ENCODE assay signal across 10 mouse cellular contexts in the genomic region with DNA sequence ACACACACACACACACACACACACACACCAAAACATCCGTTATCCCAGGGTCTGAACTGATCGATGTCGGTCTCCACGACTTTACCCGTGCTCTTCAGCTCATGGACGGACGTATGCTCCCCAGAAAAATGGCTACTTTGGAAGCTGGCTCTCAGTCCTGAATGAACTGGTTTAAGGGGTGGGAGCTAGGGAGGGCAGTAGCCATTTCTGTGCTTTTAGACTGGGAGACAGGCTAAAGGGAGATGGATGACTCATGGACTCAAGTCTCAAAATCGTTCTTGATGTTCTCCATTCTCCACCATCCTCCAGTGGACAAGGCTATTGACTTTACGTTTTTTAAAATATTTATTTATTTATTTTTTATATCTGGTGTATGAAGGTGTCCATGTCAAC. TPM values are rescaled to one million over a fixed set of nuclear protein-coding genes. Genes with fewer than 3 reads are reported as not detected.
DNase-seq lines count a peak whose midpoint lies in the region; ATAC-seq and TF ChIP-seq lines count a peak whose summit lies in the region.
"Had no signal": no experiment of that assay in that cellular context is flagged by ENCODE, and none has a peak within 500 bp of the region (broad histone marks: within the 10 kb centered on the region; RNA-seq: fewer than 3 reads in every experiment).

No protein-coding gene starts in this region.

- peak overlapping the region; percentile 71 for H3K9ac ChIP-seq in kidney, postnatal 0 days (ENCODE audit: low read depth, low read length)
- peak overlapping the region; percentile 73; the same call in 1 of the 2 replicates for H3K9ac ChIP-seq in hindbrain, embryonic 15.5 days
- no peak overlapping the region for H3K9ac ChIP-seq in neural tube, embryonic 12.5 days

- no peak overlapping the region for H3K27ac ChIP-seq in kidney, postnatal 0 days
- no peak overlapping the region for H3K27ac ChIP-seq in cortical plate, adult 2 months (ENCODE audit: insufficient read depth, low read length)
- H3K27ac ChIP-seq in hindbrain, embryonic 15.5 days (replicated peaks), result peak overlapping the region; percentile 82
- H3K27ac ChIP-seq in neural tube, embryonic 12.5 days, result no peak overlapping the region
- no peak overlapping the region for H3K27ac ChIP-seq in gastrocnemius, adult 2 months

- no peaks in the 10 kb centered on the region for H3K9me3 ChIP-seq in kidney, postnatal 0 days (replicated peaks; ENCODE audit: low read length)
- H3K9me3 ChIP-seq in hindbrain, embryonic 15.5 days, result no peaks in the 10 kb centered on the region
- no peaks in the 10 kb centered on the region for H3K9me3 ChIP-seq in neural tube, embryonic 12.5 days

- no peaks in the 10 kb centered on the region for H3K36me3 ChIP-seq in kidney, postnatal 0 days (ENCODE audit: insufficient read depth, low read length)
- H3K36me3 ChIP-seq in hindbrain, embryonic 15.5 days, result peaks cover 10% of the 10 kb centered on the region; the same call in 1 of the 2 replicates
- no peaks in the 10 kb centered on the region; the same call in 1 of the 2 replicates for H3K36me3 ChIP-seq in neural tube, embryonic 12.5 days

- H3K4me1 ChIP-seq in kidney, postnatal 0 days (replicated peaks; ENCODE audit: insufficient read depth, low read length), result no peaks in the 10 kb centered on the region
- H3K4me1 ChIP-seq in cortical plate, adult 2 months (ENCODE audit: control insufficient read depth, insufficient read depth, low read length), result peaks cover 3% of the 10 kb centered on the region
- H3K4me1 ChIP-seq in hindbrain, embryonic 15.5 days (replicated peaks), result peaks cover 29% of the 10 kb centered on the region
- H3K4me1 ChIP-seq in neural tube, embryonic 12.5 days, result peaks cover 21% of the 10 kb centered on the region

- intact Hi-C loops in gastrocnemius, adult 2 months (cut with DNase I), result no loop called here

- peak overlapping the region; percentile 71 for H3K4me3 ChIP-seq in kidney, postnatal 0 days (replicated peaks; ENCODE audit: low read depth, low read length)
- H3K4me3 ChIP-seq in cortical plate, adult 2 months (ENCODE audit: insufficient read depth, low read length), result peak overlapping the region; percentile 65
- H3K4me3 ChIP-seq in hindbrain, embryonic 15.5 days, result peak overlapping the region; percentile 93
- peak overlapping the region; percentile 64 for H3K4me3 ChIP-seq in neural tube, embryonic 12.5 days
- H3K4me3 ChIP-seq in gastrocnemius, adult 2 months, result no peak overlapping the region

- H3K27me3 ChIP-seq in kidney, postnatal 0 days (ENCODE audit: insufficient read depth, low read length), result peaks cover 9% of the 10 kb centered on the region
- H3K27me3 ChIP-seq in hindbrain, embryonic 15.5 days, result peaks cover 8% of the 10 kb centered on the region
- H3K27me3 ChIP-seq in neural tube, embryonic 12.5 days (replicated peaks), result peaks cover 30% of the 10 kb centered on the region

- no peak for TF ChIP-seq POLR2A in cortical plate, adult 2 months (IDR thresholded peaks at IDR 0.05; ENCODE audit: extremely low read depth, insufficient read depth, low read length)

- no peak for ATAC-seq in kidney, postnatal 0 days (replicated peaks; ENCODE audit: low FRiP score, low read depth)
- 0 out of 2 replicates have a peak, but pooled peaks have one; percentile 5 for ATAC-seq in hindbrain, embryonic 15.5 days (ENCODE audit: low FRiP score, low read depth)
- no peak for ATAC-seq in neural tube, embryonic 12.5 days (ENCODE audit: low FRiP score, low read depth)

- WGBS in kidney, postnatal 0 days, result 20% methylated on average over 9 of the region's 9 CpGs
- WGBS in hindbrain, embryonic 15.5 days, result 17% methylated on average over 9 of the region's 9 CpGs
- WGBS in neural tube, embryonic 12.5 days, result 15% methylated on average over 9 of the region's 9 CpGs

- no peak for TF ChIP-seq CTCF in kidney, postnatal 0 days (IDR thresholded peaks at IDR 0.05; ENCODE audit: low read depth)
- no peak for TF ChIP-seq CTCF in cortical plate, adult 2 months (IDR thresholded peaks at IDR 0.05; ENCODE audit: extremely low read depth, insufficient read depth, low read length)
- TF ChIP-seq CTCF in gastrocnemius, adult 2 months (IDR thresholded peaks at IDR 0.05), result no peak

- peak; percentile 23 for DNase-seq in kidney, postnatal 0 days (ENCODE audit: low spot score)
- no peak for DNase-seq in kidney, postnatal 25 days
- no peak for DNase-seq in gastrocnemius, adult 2 months
- DNase-seq in thymus, adult 18-20 months, result no peak
- DNase-seq in lung, postnatal 14 days, result no peak

- H3K4me2 ChIP-seq in kidney, postnatal 0 days (ENCODE audit: low read length), result peak overlapping the region; percentile 100
- peak overlapping the region; percentile 95 for H3K4me2 ChIP-seq in hindbrain, embryonic 15.5 days
- peak overlapping the region; percentile 99 for H3K4me2 ChIP-seq in neural tube, embryonic 12.5 days (replicated peaks)

RNA-seq across cellular contexts. Expression of gene Hap1, which starts 0.9 kb away (rescaled TPM):
- 13.8 and 15.7 TPM in 2 replicates for polyA plus RNA-seq in kidney, postnatal 0 days (2015; fragmentation: Nextera tagmentation; extraction: Ambion mirVana)
- polyA plus RNA-seq in cortical plate, adult 2 months (2012; rRNA removed), result 76.5 and 83.3 TPM in 2 replicates
- polyA plus RNA-seq in hindbrain, embryonic 15.5 days (2015; fragmentation: Nextera tagmentation; extraction: Ambion mirVana), result 253 and 256 TPM in 2 replicates
- 39.9 and 42.0 TPM in 2 replicates for polyA plus RNA-seq in neural tube, embryonic 12.5 days (2016; fragmentation: Nextera tagmentation; extraction: Ambion mirVana)
- under 1 TPM in 1 of 2 experiments, not detected in 1; 0.14 TPM for total RNA-seq in gastrocnemius, adult 2 months (2021)

RNA-seq across cellular contexts. Expression of gene Gast, which starts 22.6 kb away (rescaled TPM):
- polyA plus RNA-seq in kidney, postnatal 0 days (2015; fragmentation: Nextera tagmentation; extraction: Ambion mirVana), result not detected in 2 replicates
- 0.33 TPM in 1 of 2 replicates, not detected in the other for polyA plus RNA-seq in cortical plate, adult 2 months (2012; rRNA removed)
- polyA plus RNA-seq in hindbrain, embryonic 15.5 days (2015; fragmentation: Nextera tagmentation; extraction: Ambion mirVana), result 0.38 TPM in 1 of 2 replicates, not detected in the other
- not detected in 2 replicates for polyA plus RNA-seq in neural tube, embryonic 12.5 days (2016; fragmentation: Nextera tagmentation; extraction: Ambion mirVana)
- not detected for total RNA-seq in gastrocnemius, adult 2 months (2021)
- total RNA-seq: adrenal gland, adult 2 months had no signal
- polyA plus RNA-seq: adrenal gland, adult 2 months; gonadal fat pad, adult 2 months had no signal

RNA-seq across cellular contexts. Expression of gene Eif1, which starts 37.1 kb away (rescaled TPM):
- polyA plus RNA-seq in kidney, postnatal 0 days (2015; fragmentation: Nextera tagmentation; extraction: Ambion mirVana), result 1,736 and 1,746 TPM in 2 replicates
- polyA plus RNA-seq in cortical plate, adult 2 months (2012; rRNA removed), result 534 and 549 TPM in 2 replicates
- 1,215 and 1,231 TPM in 2 replicates for polyA plus RNA-seq in hindbrain, embryonic 15.5 days (2015; fragmentation: Nextera tagmentation; extraction: Ambion mirVana)
- 1,410 and 1,478 TPM in 2 replicates for polyA plus RNA-seq in neural tube, embryonic 12.5 days (2016; fragmentation: Nextera tagmentation; extraction: Ambion mirVana)
- 1,000 to 10,000 TPM; 1,442 to 1,567 TPM for total RNA-seq in gastrocnemius, adult 2 months (2021)

RNA-seq across cellular contexts. Expression of gene Jup, which starts 40.7 kb away (rescaled TPM):
- 119 and 129 TPM in 2 replicates for polyA plus RNA-seq in kidney, postnatal 0 days (2015; fragmentation: Nextera tagmentation; extraction: Ambion mirVana)
- polyA plus RNA-seq in cortical plate, adult 2 months (2012; rRNA removed), result 40.9 and 48.2 TPM in 2 replicates
- polyA plus RNA-seq in hindbrain, embryonic 15.5 days (2015; fragmentation: Nextera tagmentation; extraction: Ambion mirVana), result 73.2 and 78.1 TPM in 2 replicates
- 71.5 and 81.0 TPM in 2 replicates for polyA plus RNA-seq in neural tube, embryonic 12.5 days (2016; fragmentation: Nextera tagmentation; extraction: Ambion mirVana)
- 100 to 1,000 TPM in 1 of 2 experiments, 10 to 100 TPM in 1; 68.6 to 104 TPM for total RNA-seq in gastrocnemius, adult 2 months (2021)

RNA-seq across cellular contexts. Expression of gene P3h4, which starts 57.8 kb away (rescaled TPM):
- 51.4 and 54.5 TPM in 2 replicates for polyA plus RNA-seq in kidney, postnatal 0 days (2015; fragmentation: Nextera tagmentation; extraction: Ambion mirVana)
- 14.4 and 15.3 TPM in 2 replicates for polyA plus RNA-seq in cortical plate, adult 2 months (2012; rRNA removed)
- polyA plus RNA-seq in hindbrain, embryonic 15.5 days (2015; fragmentation: Nextera tagmentation; extraction: Ambion mirVana), result 21.2 and 25.5 TPM in 2 replicates
- 25.6 and 26.7 TPM in 2 replicates for polyA plus RNA-seq in neural tube, embryonic 12.5 days (2016; fragmentation: Nextera tagmentation; extraction: Ambion mirVana)
- 1 to 10 TPM; 2.0 to 4.6 TPM for total RNA-seq in gastrocnemius, adult 2 months (2021)
